Mouse (Mus musculus): ENCODE results near the gene Klf16. TPM values are rescaled to one million over a fixed set of nuclear protein-coding genes. Genes with fewer than 3 reads are reported as not detected.

Gene Klf16
- total and polyA plus RNA-seq, 3 experiments: 14.1 to 94.0 (median 38.2) TPM

GRCm38 (mm10) chr10:80602698-80603325 is 25.7 kb upstream of the Klf16 start, which contains the start of the genes Scamp4 and Adat3:
Gene Scamp4 (plus strand): TSS chr10:80602872.
Gene Adat3 (plus strand): TSS chr10:80602880.
- Histone ChIP-seq H3K9ac (ENCODE audit: insufficient read depth, low read depth) (peak within 1 kb of the TSS; percentile 95), H3K4me3 (replicated peaks in 1 of 3; ENCODE audit: low read depth in 2 of 3, low read length in 2 of 3, poor library complexity in 1 of 3) (peak within 1 kb of the TSS; percentile 60 to 92 (median 89)), H3K9me3 (replicated peaks; ENCODE audit: low read length) (no peaks in the 10 kb centered on the region), H3K4me1 (ENCODE audit: control insufficient read depth in 1 of 2, insufficient read depth in 2 of 2) (peaks cover 15 to 27% of the 10 kb centered on the region in 2 experiments), H3K27me3 (replicated peaks) (no peaks in the 10 kb centered on the region), H3K36me3 (replicated peaks in 1 of 2; ENCODE audit: control insufficient read depth in 1 of 2, insufficient read depth in 1 of 2, low read length in 1 of 2) (peaks cover 22 to 34% of the 10 kb centered on the region in 2 experiments), H3K4me2 (ENCODE audit: insufficient read depth, low read depth, poor library complexity, severe bottlenecking) (peak within 1 kb of the TSS; percentile 92), H3K79me2 (replicated peaks; ENCODE audit: control insufficient read depth, extremely low read depth, insufficient read depth, poor library complexity, severe bottlenecking) (peaks cover 35% of the 10 kb centered on the region), H3K27ac (ENCODE audit: insufficient read depth, low read depth) (peak within 1 kb of the TSS; percentile 89)
- TF ChIP-seq RAD21 (IDR thresholded peaks at IDR 0.05; ENCODE audit: low read depth, low read length) (no peak), MAZ (IDR thresholded peaks at IDR 0.05; ENCODE audit: low read depth, low read length) (0 out of 2 replicates have a peak, but pooled peaks have one; percentile 37), MYC (IDR thresholded peaks at IDR 0.05; ENCODE audit: low read depth, low read length) (peak; percentile 84; the same call in 1 of the 2 replicates), MAX (IDR thresholded peaks at IDR 0.05; ENCODE audit: low read length) (peak; percentile 86), EP300 (IDR thresholded peaks at IDR 0.05; ENCODE audit: low read length) (no peak; the same call in 1 of the 2 replicates), ZKSCAN1 (IDR thresholded peaks at IDR 0.05; ENCODE audit: borderline replicate concordance, low read depth, low read length) (no peak), MAFK (IDR thresholded peaks at IDR 0.05; ENCODE audit: insufficient replicate concordance, low read length) (0 out of 2 replicates have a peak, but pooled peaks have one; percentile 27), MEF2A (IDR thresholded peaks at IDR 0.05; ENCODE audit: borderline replicate concordance, low read depth, low read length) (peak; percentile 33), UBTF (IDR thresholded peaks at IDR 0.05; ENCODE audit: low read depth, low read length) (no peak), TCF12 (IDR thresholded peaks at IDR 0.05; ENCODE audit: low read depth, low read length) (peak; percentile 81), TBP (conservative IDR thresholded peaks at IDR 0.05; ENCODE audit: low read depth, low read length) (peak; percentile 72; the same call in 1 of the 2 replicates), MXI1 (IDR thresholded peaks at IDR 0.05; ENCODE audit: low read depth, low read length) (peak; percentile 97), ZNF384 (IDR thresholded peaks at IDR 0.05; ENCODE audit: low read depth, low read length) (no peak), KAT2A (IDR thresholded peaks at IDR 0.05; ENCODE audit: insufficient replicate concordance, low read length) (peak; percentile 83; the same call in 1 of the 2 replicates), BHLHE40 (IDR thresholded peaks at IDR 0.05; ENCODE audit: low read depth, low read length) (peak; percentile 82), POLR2AphosphoS2 (IDR thresholded peaks at IDR 0.05; ENCODE audit: low read depth, low read length) (peak; percentile 87; the same call in 1 of the 2 replicates), PAX5 (IDR thresholded peaks at IDR 0.05; ENCODE audit: low read length) (no peak), ETS1 (conservative IDR thresholded peaks at IDR 0.05; ENCODE audit: low read depth, low read length) (peak; percentile 83), POLR2A (IDR thresholded peaks at IDR 0.05; ENCODE audit: low read depth, low read length) (peak; percentile 91), ELF1 (IDR thresholded peaks at IDR 0.05; ENCODE audit: low read depth, low read length) (peak; percentile 92), CHD1 (IDR thresholded peaks at IDR 0.05; ENCODE audit: low read depth, low read length) (no peak), E2F4 (IDR thresholded peaks at IDR 0.05; ENCODE audit: insufficient replicate concordance, low read depth, low read length) (0 out of 2 replicates have a peak, but pooled peaks have one; percentile 11), NELFE (IDR thresholded peaks at IDR 0.05; ENCODE audit: low read depth, low read length) (peak; percentile 80), ZMIZ1 (IDR thresholded peaks at IDR 0.05; ENCODE audit: low read depth, low read length) (peak; percentile 86), USF2 (conservative IDR thresholded peaks at IDR 0.05; ENCODE audit: low read depth, low read length) (no peak), ZC3H11A (IDR thresholded peaks at IDR 0.05; ENCODE audit: low read depth, low read length) (no peak), SIN3A (IDR thresholded peaks at IDR 0.05; ENCODE audit: low read length) (peak; percentile 98), HCFC1 (IDR thresholded peaks at IDR 0.05; ENCODE audit: low read depth, low read length) (peak; percentile 89), USF1 (IDR thresholded peaks at IDR 0.05; ENCODE audit: low read depth, low read length) (no peak), IRF4 (IDR thresholded peaks at IDR 0.05; ENCODE audit: low read depth, low read length) (peak; percentile 40; the same call in 1 of the 2 replicates), NRF1 (IDR thresholded peaks at IDR 0.05; ENCODE audit: low read depth, low read length) (peak; percentile 90), JUND (conservative IDR thresholded peaks at IDR 0.05; ENCODE audit: low read depth, low read length) (no peak), SMC3 (IDR thresholded peaks at IDR 0.05; ENCODE audit: low read depth, low read length) (no peak), CHD2 (IDR thresholded peaks at IDR 0.05; ENCODE audit: low read length) (peak; percentile 18; the same call in 1 of the 2 replicates), RCOR1 (conservative IDR thresholded peaks at IDR 0.05; ENCODE audit: low read depth, low read length) (no peak), GABPA (IDR thresholded peaks at IDR 0.05; ENCODE audit: insufficient replicate concordance, low read depth, low read length) (peak; percentile 19; the same call in 1 of the 2 replicates), JUN (IDR thresholded peaks at IDR 0.05; ENCODE audit: insufficient read depth, low read depth, low read length) (no peak), CTCF (conservative IDR thresholded peaks at IDR 0.05 in 1 of 2, IDR thresholded peaks at IDR 0.05 in 1 of 2; ENCODE audit: low read depth in 2 of 2, low read length in 2 of 2) (no peak)
- in situ Hi-C loops (cut with MboI; ENCODE audit: low pct_ligation_motif_present, low pct_unique_long_range_greater_than_20kb, low sequenced_read_pairs) (no loop called here), dilution Hi-C loops (cut with MboI; ENCODE audit: extremely low pct_ligation_motif_present, extremely low pct_unique_long_range_greater_than_20kb, low sequenced_read_pairs) (no loop called here)
- DNase-seq (ENCODE audit: extremely low read depth): peak; percentile 95
